22 mouse cellular contexts compared by ENCODE assay signal in genomic region chr12:92975698-92976097, GRCm38 (mm10).
DNase-seq lines count a peak whose midpoint lies in the region; ATAC-seq lines count a peak whose summit lies in the region.
"Had no signal": no experiment of that assay in that cellular context is flagged by ENCODE, and none has a peak within 500 bp of the region (broad histone marks: within the 10 kb centered on the region; RNA-seq: fewer than 3 reads in every experiment).

No protein-coding gene starts in this region.

- H3K4me1 ChIP-seq in embryonic facial prominence, embryonic 14.5 days (ENCODE audit: control insufficient read depth, insufficient read depth, low read length) = no peaks in the 10 kb centered on the region
- no peaks in the 10 kb centered on the region for H3K4me1 ChIP-seq in embryonic facial prominence, embryonic 10.5 days
- no peaks in the 10 kb centered on the region for H3K4me1 ChIP-seq in hindbrain, embryonic 11.5 days (replicated peaks; ENCODE audit: control insufficient read depth, insufficient read depth, low read length)
- H3K4me1 ChIP-seq in hindbrain, embryonic 14.5 days (replicated peaks; ENCODE audit: control insufficient read depth, insufficient read depth, low read length) = no peaks in the 10 kb centered on the region
- no peaks in the 10 kb centered on the region for H3K4me1 ChIP-seq in forebrain, embryonic 16.5 days (replicated peaks; ENCODE audit: control insufficient read depth, insufficient read depth, low read length)
- H3K4me1 ChIP-seq in midbrain, embryonic 15.5 days = no peaks in the 10 kb centered on the region
- H3K4me1 ChIP-seq: embryonic facial prominence, embryonic 12.5 days; heart, embryonic 10.5 days; hindbrain, embryonic 13.5 days; intestine, embryonic 15.5 days had no signal

- no peaks in the 10 kb centered on the region for H3K36me3 ChIP-seq in embryonic facial prominence, embryonic 14.5 days (ENCODE audit: control insufficient read depth, insufficient read depth, low read length)
- no peaks in the 10 kb centered on the region for H3K36me3 ChIP-seq in embryonic facial prominence, embryonic 10.5 days (replicated peaks)
- H3K36me3 ChIP-seq in hindbrain, embryonic 11.5 days (ENCODE audit: control insufficient read depth, insufficient read depth, low read length) = no peaks in the 10 kb centered on the region
- H3K36me3 ChIP-seq in hindbrain, embryonic 14.5 days (replicated peaks; ENCODE audit: control insufficient read depth, insufficient read depth) = no peaks in the 10 kb centered on the region
- no peaks in the 10 kb centered on the region for H3K36me3 ChIP-seq in forebrain, embryonic 16.5 days (ENCODE audit: control insufficient read depth, insufficient read depth)
- H3K36me3 ChIP-seq in midbrain, embryonic 15.5 days (replicated peaks) = no peaks in the 10 kb centered on the region
- H3K36me3 ChIP-seq: embryonic facial prominence, embryonic 12.5 days; G1E; heart, embryonic 10.5 days; hindbrain, embryonic 13.5 days; intestine, embryonic 15.5 days had no signal

- DNase-seq in embryonic facial prominence, embryonic 14.5 days (ENCODE audit: low spot score) = peak; percentile 1
- no peak for DNase-seq in embryonic facial prominence, embryonic 10.5 days (ENCODE audit: low spot score)
- peak; percentile 1 for DNase-seq in hindbrain, embryonic 11.5 days (ENCODE audit: low spot score)
- DNase-seq in hindbrain, embryonic 14.5 days (ENCODE audit: low spot score) = no peak
- no peak for DNase-seq in adrenal gland, postnatal 36 days
- DNase-seq in cerebellum, postnatal 10 days = no peak
- DNase-seq: adrenal gland, postnatal 10 days; B cell, adult 2 months; cerebellum, adult 2 months; cerebellum, postnatal 14 days; embryo, embryonic 11 days; gastrocnemius, postnatal 10 days; heart, adult 18-20 months; heart, postnatal 10 days; heart, postnatal 4 days had no signal

- no peak for ATAC-seq in embryonic facial prominence, embryonic 14.5 days (ENCODE audit: low read depth)
- ATAC-seq in hindbrain, embryonic 11.5 days (ENCODE audit: low FRiP score) = 0 out of 2 replicates have a peak, but pooled peaks have one; percentile 45
- no peak for ATAC-seq in hindbrain, embryonic 14.5 days (ENCODE audit: low FRiP score)
- ATAC-seq in forebrain, embryonic 16.5 days = peak; percentile 76
- peak; percentile 77 for ATAC-seq in midbrain, embryonic 15.5 days (replicated peaks)
- ATAC-seq: intestine, embryonic 15.5 days had no signal

- H3K9ac ChIP-seq in embryonic facial prominence, embryonic 14.5 days (ENCODE audit: low read depth, low read length) = no peak overlapping the region
- H3K9ac ChIP-seq in hindbrain, embryonic 11.5 days (ENCODE audit: low read depth, low read length) = no peak overlapping the region
- H3K9ac ChIP-seq in hindbrain, embryonic 14.5 days = no peak overlapping the region
- no peak overlapping the region for H3K9ac ChIP-seq in forebrain, embryonic 16.5 days (replicated peaks; ENCODE audit: low read depth, low read length)
- H3K9ac ChIP-seq in midbrain, embryonic 15.5 days = no peak overlapping the region
- H3K9ac ChIP-seq: embryonic facial prominence, embryonic 12.5 days; hindbrain, embryonic 13.5 days; intestine, embryonic 15.5 days had no signal

- H3K27ac ChIP-seq in embryonic facial prominence, embryonic 14.5 days (replicated peaks; ENCODE audit: low read depth, low read length) = no peak overlapping the region
- H3K27ac ChIP-seq in embryonic facial prominence, embryonic 10.5 days (replicated peaks) = no peak overlapping the region
- no peak overlapping the region for H3K27ac ChIP-seq in hindbrain, embryonic 11.5 days (ENCODE audit: low read depth, low read length)
- no peak overlapping the region for H3K27ac ChIP-seq in hindbrain, embryonic 14.5 days
- no peak overlapping the region for H3K27ac ChIP-seq in forebrain, embryonic 16.5 days (ENCODE audit: low read length)
- no peak overlapping the region for H3K27ac ChIP-seq in midbrain, embryonic 15.5 days
- H3K27ac ChIP-seq: embryonic facial prominence, embryonic 12.5 days; heart, embryonic 10.5 days; hindbrain, embryonic 13.5 days; intestine, embryonic 15.5 days had no signal

- H3K4me3 ChIP-seq in embryonic facial prominence, embryonic 14.5 days (ENCODE audit: low read depth, low read length) = no peak overlapping the region
- H3K4me3 ChIP-seq in embryonic facial prominence, embryonic 10.5 days = no peak overlapping the region
- no peak overlapping the region for H3K4me3 ChIP-seq in hindbrain, embryonic 11.5 days (ENCODE audit: low read depth, low read length)
- no peak overlapping the region for H3K4me3 ChIP-seq in hindbrain, embryonic 14.5 days (replicated peaks; ENCODE audit: low read length)
- H3K4me3 ChIP-seq in forebrain, embryonic 16.5 days (replicated peaks; ENCODE audit: low read length) = no peak overlapping the region
- H3K4me3 ChIP-seq in midbrain, embryonic 15.5 days = no peak overlapping the region
- H3K4me3 ChIP-seq: embryonic facial prominence, embryonic 12.5 days; heart, embryonic 10.5 days; hindbrain, embryonic 13.5 days; intestine, embryonic 15.5 days had no signal

- 79% methylated on average over 3 of the region's 3 CpGs for WGBS in embryonic facial prominence, embryonic 14.5 days
- WGBS in embryonic facial prominence, embryonic 10.5 days = 86% methylated on average over 3 of the region's 3 CpGs
- 76% methylated on average over 3 of the region's 3 CpGs for WGBS in hindbrain, embryonic 11.5 days
- WGBS in hindbrain, embryonic 14.5 days = 64% methylated on average over 3 of the region's 3 CpGs
- 42% methylated on average over 3 of the region's 3 CpGs for WGBS in forebrain, embryonic 16.5 days
- 45% methylated on average over 3 of the region's 3 CpGs for WGBS in midbrain, embryonic 15.5 days

- no peaks in the 10 kb centered on the region for H3K27me3 ChIP-seq in embryonic facial prominence, embryonic 14.5 days (replicated peaks; ENCODE audit: control insufficient read depth, insufficient read depth, low read length)
- no peaks in the 10 kb centered on the region for H3K27me3 ChIP-seq in embryonic facial prominence, embryonic 10.5 days (replicated peaks; ENCODE audit: low read depth, poor library complexity, severe bottlenecking)
- H3K27me3 ChIP-seq in hindbrain, embryonic 11.5 days (ENCODE audit: control insufficient read depth, insufficient read depth, low read length) = no peaks in the 10 kb centered on the region
- H3K27me3 ChIP-seq in hindbrain, embryonic 14.5 days (ENCODE audit: control insufficient read depth, insufficient read depth, low read length) = no peaks in the 10 kb centered on the region
- no peaks in the 10 kb centered on the region for H3K27me3 ChIP-seq in forebrain, embryonic 16.5 days (replicated peaks; ENCODE audit: control insufficient read depth, insufficient read depth, low read length)
- H3K27me3 ChIP-seq in midbrain, embryonic 15.5 days (replicated peaks) = no peaks in the 10 kb centered on the region
- H3K27me3 ChIP-seq: embryonic facial prominence, embryonic 12.5 days; hindbrain, embryonic 13.5 days; intestine, embryonic 15.5 days had no signal

- no peak overlapping the region for H3K4me2 ChIP-seq in embryonic facial prominence, embryonic 14.5 days (ENCODE audit: low read depth, low read length)
- H3K4me2 ChIP-seq in hindbrain, embryonic 11.5 days (replicated peaks; ENCODE audit: low read depth, low read length) = no peak overlapping the region
- H3K4me2 ChIP-seq in hindbrain, embryonic 14.5 days (replicated peaks) = no peak overlapping the region
- no peak overlapping the region for H3K4me2 ChIP-seq in forebrain, embryonic 16.5 days (ENCODE audit: low read length)
- no peak overlapping the region for H3K4me2 ChIP-seq in midbrain, embryonic 15.5 days
- H3K4me2 ChIP-seq: embryonic facial prominence, embryonic 12.5 days; hindbrain, embryonic 13.5 days; intestine, embryonic 15.5 days had no signal

- no peaks in the 10 kb centered on the region for H3K9me3 ChIP-seq in embryonic facial prominence, embryonic 14.5 days (ENCODE audit: control insufficient read depth, low read length)
- H3K9me3 ChIP-seq in embryonic facial prominence, embryonic 10.5 days = no peaks in the 10 kb centered on the region
- no peaks in the 10 kb centered on the region for H3K9me3 ChIP-seq in hindbrain, embryonic 11.5 days (ENCODE audit: control insufficient read depth, low read length)
- H3K9me3 ChIP-seq in hindbrain, embryonic 14.5 days (ENCODE audit: control insufficient read depth, low read length) = no peaks in the 10 kb centered on the region
- H3K9me3 ChIP-seq in forebrain, embryonic 16.5 days (ENCODE audit: control insufficient read depth, low read length) = no peaks in the 10 kb centered on the region
- 0 out of 2 replicates have a peak, but pooled peaks cover 3% of the 10 kb centered on the region for H3K9me3 ChIP-seq in midbrain, embryonic 15.5 days
- H3K9me3 ChIP-seq: embryonic facial prominence, embryonic 12.5 days; heart, embryonic 10.5 days; hindbrain, embryonic 13.5 days; intestine, embryonic 15.5 days had no signal

Comparison
In these comparisons a context has a peak if more than half of its experiments do, and no peak if none do; other contexts are left out.
1. ATAC-seq: peak in hindbrain, embryonic 11.5 days (single experiment), forebrain, embryonic 16.5 days (single experiment) and midbrain, embryonic 15.5 days (single experiment); none in embryonic facial prominence, embryonic 14.5 days (single experiment) and hindbrain, embryonic 14.5 days (single experiment).
2. DNase-seq: peak in embryonic facial prominence, embryonic 14.5 days (single experiment) and hindbrain, embryonic 11.5 days (single experiment); none in embryonic facial prominence, embryonic 10.5 days (single experiment), hindbrain, embryonic 14.5 days (single experiment), adrenal gland, postnatal 36 days (0 of 2) and cerebellum, postnatal 10 days (0 of 2).